Mouse (Mus musculus): ENCODE measurements around the gene Atxn2. TPM values are rescaled to one million over a fixed set of nuclear protein-coding genes. Genes with fewer than 3 reads are reported as not detected.
"Not testable (repeated sequence)": the region's sequence is repeated elsewhere in the genome, so short reads cannot be mapped to it uniquely, and the experiment has no call there.

Atxn2 gene
- polyA plus RNA-seq, 1 experiment from 2014 or later = 38.9 TPM

DNA sequence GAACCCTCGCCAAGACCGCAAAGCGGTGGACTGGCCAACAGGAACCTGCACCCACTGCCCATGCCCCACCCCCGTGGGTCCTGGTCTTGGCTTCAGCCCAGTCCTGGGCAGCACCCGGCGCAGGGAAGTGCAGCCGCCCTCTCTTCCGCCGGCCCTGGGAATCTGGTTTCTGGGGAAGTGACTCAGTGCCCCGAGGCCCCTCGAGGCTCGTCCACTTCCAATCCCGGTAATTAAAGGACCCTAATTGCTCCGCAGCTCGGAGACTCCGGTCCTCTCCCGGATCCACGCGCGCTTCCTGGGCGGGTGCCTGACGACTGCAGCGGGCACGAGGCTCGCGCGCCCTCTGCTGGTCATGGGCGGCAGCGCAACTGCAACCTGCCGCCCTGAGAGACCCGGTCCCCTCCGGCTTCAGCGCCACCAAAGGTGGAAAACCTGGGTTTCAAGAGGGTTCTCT, 131.6 kb downstream of the Atxn2 start:
- Histone ChIP-seq H3K36me3 (ENCODE audit: insufficient read depth, low read length) (no peaks in the 10 kb centered on the region), H3K27ac (ENCODE audit: low read length) (no peak overlapping the region), H3K9ac (replicated peaks; ENCODE audit: low read length) (peak overlapping the region; percentile 65), H3K4me2 (replicated peaks; ENCODE audit: low read depth, low read length) (peak overlapping the region; percentile 88), H3K4me1 (ENCODE audit: insufficient read depth, low read length) (peaks cover 35% of the 10 kb centered on the region), H3K27me3 (ENCODE audit: insufficient read depth, low read length) (peaks cover 10% of the 10 kb centered on the region; the same call in 1 of the 2 replicates), H3K4me3 (ENCODE audit: low read length) (peak overlapping the region; percentile 56), H3K9me3 (ENCODE audit: low read length) (no peaks in the 10 kb centered on the region)
- ATAC-seq (ENCODE audit: low FRiP score, low TSS enrichment) = peak; percentile 67
- under 1% methylated on average over 33 of the region's 33 CpGs for WGBS

DNA sequence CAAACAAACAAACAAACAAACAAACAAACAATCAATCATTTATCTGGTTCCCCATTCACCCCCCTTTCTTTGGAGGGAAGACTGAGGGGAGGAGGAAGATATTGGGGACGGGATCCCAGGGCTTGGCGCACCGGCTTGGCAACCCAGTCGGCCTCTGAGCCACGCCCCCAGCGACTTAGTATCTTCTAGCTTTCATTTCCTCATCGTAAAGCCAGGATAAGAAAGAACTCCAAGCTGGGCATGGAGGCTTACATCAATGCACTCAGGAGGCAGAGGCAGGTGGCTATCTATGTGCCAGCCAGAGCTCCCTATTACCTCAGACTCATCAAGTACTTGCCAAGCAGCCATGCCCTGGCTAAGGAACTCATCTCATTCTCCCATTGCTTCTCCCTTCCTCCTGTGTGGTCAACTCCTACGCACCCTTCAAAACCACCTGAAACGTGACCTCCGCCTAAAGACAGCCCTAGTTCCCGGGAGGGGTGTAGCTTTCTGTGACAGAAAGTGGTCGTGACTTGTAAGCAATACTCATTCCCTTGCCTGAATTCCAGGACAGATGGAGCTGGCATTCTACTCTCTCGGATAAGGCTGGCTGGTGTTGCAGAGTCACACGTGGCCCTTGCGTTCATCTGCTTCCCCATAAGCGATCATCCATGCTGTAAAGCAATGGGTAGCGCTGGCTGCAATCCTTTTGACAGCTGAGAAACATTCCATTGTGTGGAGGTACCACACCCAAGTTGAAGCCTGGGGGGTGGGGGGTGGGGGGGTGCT, 132.2 kb downstream of the Atxn2 start:
- H3K4me1 ChIP-seq (ENCODE audit: insufficient read depth, low read length) = peaks cover 32% of the 10 kb centered on the region
- H3K27ac ChIP-seq (ENCODE audit: low read length) = no peak overlapping the region
- H3K9me3 ChIP-seq (ENCODE audit: low read length) = no peaks in the 10 kb centered on the region
- ATAC-seq (ENCODE audit: low FRiP score, low TSS enrichment) = no peak
- peaks cover 10% of the 10 kb centered on the region; the same call in 1 of the 2 replicates for H3K27me3 ChIP-seq (ENCODE audit: insufficient read depth, low read length)
- WGBS = 10% methylated on average over 17 of the region's 17 CpGs
- H3K9ac ChIP-seq (replicated peaks; ENCODE audit: low read length) = peak overlapping the region; percentile 65; the same call in 1 of the 2 replicates
- peak overlapping the region; percentile 88 for H3K4me2 ChIP-seq (replicated peaks; ENCODE audit: low read depth, low read length)
- peak overlapping the region; percentile 56 for H3K4me3 ChIP-seq (ENCODE audit: low read length)
- H3K36me3 ChIP-seq (ENCODE audit: insufficient read depth, low read length) = no peaks in the 10 kb centered on the region

GRCm38 (mm10) chr5:121845361-121845760, 134.2 kb downstream of the Atxn2 start:
- peaks cover 10% of the 10 kb centered on the region; the same call in 1 of the 2 replicates for H3K27me3 ChIP-seq (ENCODE audit: insufficient read depth, low read length)
- no peaks in the 10 kb centered on the region for H3K9me3 ChIP-seq (ENCODE audit: low read length)
- no peak overlapping the region for H3K4me2 ChIP-seq (replicated peaks; ENCODE audit: low read depth, low read length)
- H3K27ac ChIP-seq (ENCODE audit: low read length) = no peak overlapping the region; the same call in 1 of the 2 replicates
- peaks cover 30% of the 10 kb centered on the region for H3K4me1 ChIP-seq (ENCODE audit: insufficient read depth, low read length)
- H3K36me3 ChIP-seq (ENCODE audit: insufficient read depth, low read length) = no peaks in the 10 kb centered on the region
- no peak overlapping the region for H3K9ac ChIP-seq (replicated peaks; ENCODE audit: low read length)
- no peak for ATAC-seq (ENCODE audit: low FRiP score, low TSS enrichment)
- WGBS = 20% methylated on average over 4 of the region's 4 CpGs
- H3K4me3 ChIP-seq (ENCODE audit: low read length) = no peak overlapping the region

- peaks cover 2% of the 10 kb centered on the region; the same call in 1 of the 2 replicates for H3K36me3 ChIP-seq (ENCODE audit: insufficient read depth, low read length)
- H3K4me3 ChIP-seq (ENCODE audit: low read length) = no peak overlapping the region
- ATAC-seq (ENCODE audit: low FRiP score, low TSS enrichment) = no peak
- peaks cover 10% of the 10 kb centered on the region; the same call in 1 of the 2 replicates for H3K27me3 ChIP-seq (ENCODE audit: insufficient read depth, low read length)
- no peak overlapping the region for H3K27ac ChIP-seq (ENCODE audit: low read length)
- no peak overlapping the region for H3K9ac ChIP-seq (replicated peaks; ENCODE audit: low read length)
- no peak overlapping the region for H3K4me2 ChIP-seq (replicated peaks; ENCODE audit: low read depth, low read length)
- H3K9me3 ChIP-seq (ENCODE audit: low read length) = no peaks in the 10 kb centered on the region
- peaks cover 39% of the 10 kb centered on the region for H3K4me1 ChIP-seq (ENCODE audit: insufficient read depth, low read length)
- WGBS = 78% methylated on average over 11 of the region's 11 CpGs
Measured at GRCm38 (mm10) chr5:121846322-121846721, 135.2 kb downstream of the Atxn2 start.

DNA sequence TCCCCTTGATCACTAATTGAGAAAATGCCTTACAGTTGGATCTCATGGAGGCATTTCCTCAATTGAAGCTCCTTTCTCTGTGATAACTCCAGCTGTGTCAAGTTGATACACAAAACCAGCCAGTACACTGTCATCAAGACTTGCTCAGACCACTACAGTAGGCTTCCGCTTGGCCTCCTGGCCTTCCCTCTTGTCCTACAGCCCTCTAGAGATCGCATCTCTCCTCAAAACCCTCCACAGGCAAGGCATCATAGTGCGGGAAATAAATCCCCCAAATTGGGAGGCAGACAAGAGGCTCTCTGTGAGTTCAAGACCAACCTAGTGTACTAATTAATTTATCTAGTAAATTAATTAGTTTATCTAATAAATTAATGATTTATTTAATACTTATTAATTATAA, 136.1 kb downstream of the Atxn2 start:
- Histone ChIP-seq H3K4me1 (ENCODE audit: insufficient read depth, low read length) (peaks cover 37% of the 10 kb centered on the region), H3K36me3 (ENCODE audit: insufficient read depth, low read length) (peaks cover 11% of the 10 kb centered on the region), H3K27me3 (ENCODE audit: insufficient read depth, low read length) (peaks cover 10% of the 10 kb centered on the region; the same call in 1 of the 2 replicates)
- H3K4me3 ChIP-seq (ENCODE audit: low read length); H3K9me3 ChIP-seq (ENCODE audit: low read length); H3K27ac ChIP-seq (ENCODE audit: low read length); H3K4me2 ChIP-seq (replicated peaks; ENCODE audit: low read depth, low read length); ATAC-seq (ENCODE audit: low FRiP score, low TSS enrichment); H3K9ac ChIP-seq (replicated peaks; ENCODE audit: low read length): not testable (repeated sequence)
- 87% methylated on average over 3 of the region's 3 CpGs for WGBS

GRCm38 (mm10) chr5:121848035-121848519, 136.9 kb downstream of the Atxn2 start:
- Histone ChIP-seq H3K36me3 (ENCODE audit: insufficient read depth, low read length) (peaks cover 19% of the 10 kb centered on the region), H3K4me3 (ENCODE audit: low read length) (peak overlapping the region; percentile 80), H3K27me3 (ENCODE audit: insufficient read depth, low read length) (peaks cover 10% of the 10 kb centered on the region; the same call in 1 of the 2 replicates), H3K27ac (ENCODE audit: low read length) (peak overlapping the region; percentile 88), H3K9ac (replicated peaks; ENCODE audit: low read length) (peak overlapping the region; percentile 93), H3K9me3 (ENCODE audit: low read length) (no peaks in the 10 kb centered on the region), H3K4me1 (ENCODE audit: insufficient read depth, low read length) (peaks cover 32% of the 10 kb centered on the region), H3K4me2 (replicated peaks; ENCODE audit: low read depth, low read length) (peak overlapping the region; percentile 75)
- WGBS = under 1% methylated on average over 17 of the region's 17 CpGs
- peak; percentile 40; the same call in 1 of the 2 replicates for ATAC-seq (ENCODE audit: low FRiP score, low TSS enrichment)

GRCm38 (mm10) chr5:121848743-121849142, 137.6 kb downstream of the Atxn2 start, which contains the start of gene Pheta1:
Gene Pheta1, plus strand, starts transcription at chr5:121848984.
- under 1% methylated on average over 42 of the region's 42 CpGs for WGBS
- ATAC-seq (ENCODE audit: low FRiP score, low TSS enrichment) = peak; percentile 94
- H3K9me3 ChIP-seq (ENCODE audit: low read length) = no peaks in the 10 kb centered on the region
- H3K4me1 ChIP-seq (ENCODE audit: insufficient read depth, low read length) = peaks cover 25% of the 10 kb centered on the region
- H3K27me3 ChIP-seq (ENCODE audit: insufficient read depth, low read length) = peaks cover 4% of the 10 kb centered on the region; the same call in 1 of the 2 replicates
- peak within 1 kb of the TSS; percentile 80 for H3K4me3 ChIP-seq (ENCODE audit: low read length)
- peaks cover 24% of the 10 kb centered on the region for H3K36me3 ChIP-seq (ENCODE audit: insufficient read depth, low read length)
- H3K9ac ChIP-seq (replicated peaks; ENCODE audit: low read length) = peak within 1 kb of the TSS; percentile 93
- peak within 1 kb of the TSS; percentile 88 for H3K27ac ChIP-seq (ENCODE audit: low read length)
- H3K4me2 ChIP-seq (replicated peaks; ENCODE audit: low read depth, low read length) = peak within 1 kb of the TSS; percentile 75

- no peak overlapping the region; the same call in 1 of the 2 replicates for H3K27ac ChIP-seq (ENCODE audit: low read length)
- ATAC-seq (ENCODE audit: low FRiP score, low TSS enrichment) = peak; percentile 33; the same call in 1 of the 2 replicates
Measured at GRCm38 (mm10) chr5:121849478-121850349, 138.6 kb downstream of the Atxn2 start.

GRCm38 (mm10) chr5:121853368-121854051, 142.4 kb downstream of the Atxn2 start:
- 80% methylated on average over 9 of the region's 9 CpGs for WGBS
- Histone ChIP-seq H3K27me3 (ENCODE audit: insufficient read depth, low read length) (no peaks in the 10 kb centered on the region), H3K9ac (replicated peaks; ENCODE audit: low read length) (no peak overlapping the region), H3K4me2 (replicated peaks; ENCODE audit: low read depth, low read length) (no peak overlapping the region), H3K36me3 (ENCODE audit: insufficient read depth, low read length) (peaks cover 34% of the 10 kb centered on the region), H3K27ac (ENCODE audit: low read length) (no peak overlapping the region), H3K4me3 (ENCODE audit: low read length) (no peak overlapping the region), H3K4me1 (ENCODE audit: insufficient read depth, low read length) (peaks cover 19% of the 10 kb centered on the region), H3K9me3 (ENCODE audit: low read length) (no peaks in the 10 kb centered on the region)
- no peak for ATAC-seq (ENCODE audit: low FRiP score, low TSS enrichment)

More at GRCm38 (mm10) chr5:121849478-121850349, 138.6 kb downstream of the Atxn2 start:
- 36% methylated on average over 20 of the region's 20 CpGs for WGBS
- Histone ChIP-seq H3K36me3 (ENCODE audit: insufficient read depth, low read length) (peaks cover 32% of the 10 kb centered on the region), H3K4me1 (ENCODE audit: insufficient read depth, low read length) (peaks cover 22% of the 10 kb centered on the region), H3K9ac (replicated peaks; ENCODE audit: low read length) (peak overlapping the region; percentile 93), H3K27me3 (ENCODE audit: insufficient read depth, low read length) (no peaks in the 10 kb centered on the region), H3K4me2 (replicated peaks; ENCODE audit: low read depth, low read length) (peak overlapping the region; percentile 75), H3K4me3 (ENCODE audit: low read length) (peak overlapping the region; percentile 80), H3K9me3 (ENCODE audit: low read length) (no peaks in the 10 kb centered on the region)

Data from kidney, embryonic 16.5 days (tissue).